In the genomic region with DNA sequence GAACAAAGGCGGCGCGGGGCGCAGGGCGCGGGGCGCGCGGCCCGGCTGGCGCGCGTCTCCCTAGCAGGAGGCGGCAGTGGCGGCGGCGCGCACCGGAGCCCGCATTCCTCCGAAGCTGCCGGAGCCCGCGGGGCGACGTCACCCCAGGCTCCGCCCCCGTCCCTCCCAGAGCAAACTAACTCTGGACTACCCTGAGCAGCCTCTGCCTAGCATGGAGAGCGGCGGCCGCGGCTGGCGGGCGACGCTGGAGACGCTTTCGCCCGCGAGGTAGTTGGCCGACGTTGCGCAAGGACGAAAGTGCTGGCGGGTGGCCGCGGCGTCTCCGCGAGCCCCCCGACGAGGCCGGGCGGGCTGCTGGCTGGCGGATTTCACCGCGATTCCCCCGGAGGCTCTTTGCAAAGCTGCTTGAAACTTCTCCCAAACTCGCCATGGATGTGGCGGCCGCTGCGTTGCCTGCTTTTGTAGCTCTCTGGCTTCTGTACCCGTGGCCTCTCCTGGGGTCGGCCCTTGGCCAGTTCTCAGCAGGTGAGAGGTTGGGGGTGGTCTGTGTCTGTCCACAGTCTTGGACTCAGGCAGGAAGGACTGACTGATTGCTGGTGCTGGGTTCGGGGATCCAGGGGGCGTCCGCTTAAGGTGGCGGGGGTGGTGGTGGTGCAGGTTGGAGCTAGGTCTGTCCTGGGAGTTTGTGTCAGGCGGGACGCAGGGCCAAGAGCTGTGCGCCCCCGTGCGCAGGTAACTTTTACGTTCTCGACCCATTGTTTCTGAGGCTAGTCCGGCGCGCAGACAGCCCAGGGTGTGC, we compare ENCODE assay signal across 9 mouse cellular contexts. TPM values are rescaled to one million over a fixed set of nuclear protein-coding genes. Genes with fewer than 3 reads are reported as not detected.
DNase-seq lines count a peak whose midpoint lies in the region; ATAC-seq lines count a peak whose summit lies in the region.
"Had no signal": no experiment of that assay in that cellular context is flagged by ENCODE, and none has a peak within 500 bp of the region (broad histone marks: within the 10 kb centered on the region; RNA-seq: fewer than 3 reads in every experiment).

A gene (plus strand): TSS at position 168 of the 799 bp plus-strand sequence.

- H3K4me2 ChIP-seq in hindbrain, embryonic 14.5 days (replicated peaks): peak within 1 kb of the TSS; percentile 94

- peak within 1 kb of the TSS; percentile 88 for H3K27ac ChIP-seq in hindbrain, embryonic 14.5 days
- H3K27ac ChIP-seq: macrophage had no signal

- DNase-seq in ZHBTc4 (ENCODE audit: low read depth, low spot score): peak; percentile 97
- peak; percentile 75 to 86 for DNase-seq in cerebellum, postnatal 25 days
- DNase-seq in gastrocnemius, adult 18-20 months (ENCODE audit: low spot score): peak; percentile 85
- DNase-seq in hindbrain, embryonic 14.5 days (ENCODE audit: low spot score): peak; percentile 90
- peak; percentile 90 to 92 for DNase-seq in layer of hippocampus, postnatal 36 days
- peak; percentile 94 for DNase-seq in lung, postnatal 14 days
- DNase-seq in right cerebral cortex, adult 2 months (ENCODE audit: low spot score in 2 of 2): peak; percentile 87 to 89
- DNase-seq in urinary bladder, postnatal 36 days (ENCODE audit: low spot score in 2 of 2): peak; percentile 92

- peaks cover 15% of the 10 kb centered on the region for H3K4me1 ChIP-seq in hindbrain, embryonic 14.5 days (replicated peaks; ENCODE audit: control insufficient read depth, insufficient read depth, low read length)

- under 1% methylated on average over 62 of the region's 77 CpGs for WGBS in hindbrain, embryonic 14.5 days

- H3K36me3 ChIP-seq in hindbrain, embryonic 14.5 days (replicated peaks; ENCODE audit: control insufficient read depth, insufficient read depth): no peaks in the 10 kb centered on the region

- ATAC-seq in hindbrain, embryonic 14.5 days (ENCODE audit: low FRiP score): peak; percentile 97

- peak within 1 kb of the TSS; percentile 73 for H3K9ac ChIP-seq in hindbrain, embryonic 14.5 days

- peak within 1 kb of the TSS; percentile 65 for H3K4me3 ChIP-seq in hindbrain, embryonic 14.5 days (replicated peaks; ENCODE audit: low read length)

- H3K9me3 ChIP-seq in hindbrain, embryonic 14.5 days (ENCODE audit: control insufficient read depth, low read length): no peaks in the 10 kb centered on the region

- H3K27me3 ChIP-seq in hindbrain, embryonic 14.5 days (ENCODE audit: control insufficient read depth, insufficient read depth, low read length): no peaks in the 10 kb centered on the region

RNA-seq across cellular contexts. Expression of the gene that starts here (rescaled TPM):
- 1 to 10 TPM; 3.6 TPM for total RNA-seq in gastrocnemius, adult 18-20 months (2021)
- 26.8 and 32.6 TPM in 2 replicates for polyA plus RNA-seq in hindbrain, embryonic 14.5 days (2014; fragmentation: Nextera tagmentation; extraction: Ambion mirVana)
- total RNA-seq in layer of hippocampus, postnatal 36 days (2021): 10 to 100 TPM; 54.3 to 56.2 TPM
- polyA plus RNA-seq: macrophage had no signal

Comparison
In these comparisons a context has a peak if more than half of its experiments do, and no peak if none do; other contexts are left out.
1. Peak in every context shown above with its lines: DNase-seq, ATAC-seq, H3K4me3 ChIP-seq and H3K27ac ChIP-seq.
2. RNA of the gene that starts here (total RNA-seq): 54.3 to 56.2 TPM in layer of hippocampus, postnatal 36 days; 3.6 TPM in gastrocnemius, adult 18-20 months; every median in the first group is over 10 times any median in the second.